Mouse (Mus musculus): ENCODE measurements around the gene Dhx57.
"Not testable (repeated sequence)": the region's sequence is repeated elsewhere in the genome, so short reads cannot be mapped to it uniquely, and the experiment has no call there.

Gene Dhx57

DNA sequence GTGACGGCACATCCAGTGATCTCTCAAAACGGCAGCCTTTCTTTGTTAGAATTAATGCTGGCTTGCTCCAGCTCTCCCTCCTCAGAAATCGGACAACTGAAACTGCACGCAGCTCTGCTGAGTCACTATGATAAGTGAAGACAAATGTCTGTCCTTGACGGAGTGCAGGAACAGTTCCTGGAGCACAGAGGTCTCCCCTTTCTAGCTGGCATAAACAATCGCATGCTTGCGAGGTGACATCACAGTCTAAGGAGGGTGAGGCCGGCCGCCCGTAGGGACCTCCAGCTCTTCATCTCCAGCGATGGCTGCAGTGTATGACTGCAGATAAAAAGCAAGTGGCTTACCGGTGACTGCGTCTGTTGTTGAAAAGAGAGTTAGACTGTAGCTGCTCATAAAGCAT lies 35.1 kb downstream of the Dhx57 start:
- peak; percentile 78 to 88 for DNase-seq (ENCODE audit: low spot score in 2 of 2)

DNA sequence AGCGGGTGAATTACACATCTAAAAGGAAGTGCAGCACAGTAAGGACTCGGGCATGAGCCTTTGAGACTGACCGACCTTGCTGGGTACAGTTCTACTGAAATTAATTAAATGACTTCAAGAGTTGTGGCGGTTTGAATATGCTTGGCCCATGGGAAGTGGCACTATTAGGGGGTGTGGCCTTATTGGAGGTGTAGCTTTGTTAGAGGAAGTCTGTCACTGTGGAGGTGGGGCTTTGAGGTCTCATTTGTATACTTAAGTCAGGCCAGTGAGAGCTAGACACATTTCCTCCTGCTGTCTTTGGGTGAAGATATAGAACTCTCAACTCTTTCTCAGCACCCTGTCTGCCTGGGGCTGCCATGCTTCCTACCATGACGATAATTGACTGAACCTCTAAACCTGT lies 35.9 kb downstream of the Dhx57 start:
- DNase-seq (ENCODE audit: low spot score in 2 of 2), result no peak

GRCm38 (mm10) chr17:80252757-80253525 lies 37.3 kb downstream of the Dhx57 start:
- DNase-seq (ENCODE audit: low spot score in 2 of 2), result peak; percentile 10 to 15

GRCm38 (mm10) chr17:80243116-80243515 lies 47.2 kb downstream of the Dhx57 start:
- DNase-seq (ENCODE audit: low spot score in 2 of 2), result no peak

DNA sequence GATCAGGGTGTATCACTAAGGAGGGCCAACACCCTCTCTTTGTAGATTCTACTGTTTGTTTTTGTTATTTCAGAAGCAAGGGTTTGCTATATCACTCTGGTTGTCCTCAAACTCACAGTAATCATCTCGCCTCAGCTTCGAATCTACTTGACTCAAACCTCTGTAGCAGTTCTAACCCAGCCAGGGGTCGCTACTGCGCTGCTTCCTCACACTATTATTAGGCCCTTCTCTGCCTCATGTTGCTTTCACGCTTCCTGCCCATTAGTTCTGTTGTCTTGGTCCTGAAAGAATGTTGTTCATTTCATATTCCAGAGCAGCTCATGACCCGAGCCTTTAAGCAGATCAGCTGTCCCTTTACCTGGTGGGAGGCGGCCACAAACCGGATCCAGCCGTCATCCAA lies 48.7 kb downstream of the Dhx57 start:
- DNase-seq (ENCODE audit: low spot score in 2 of 2), result no peak

- DNase-seq (ENCODE audit: low spot score in 2 of 2), result no peak
Observed at GRCm38 (mm10) chr17:80237475-80237874, 52.8 kb downstream of the Dhx57 start.

GRCm38 (mm10) chr17:80236805-80237204 lies 53.5 kb downstream of the Dhx57 start:
- no peak for DNase-seq (ENCODE audit: low spot score in 2 of 2)

GRCm38 (mm10) chr17:80235477-80235876 lies 54.8 kb downstream of the Dhx57 start:
- DNase-seq (ENCODE audit: low spot score in 2 of 2), result no peak

- no peak for DNase-seq (ENCODE audit: low spot score in 2 of 2)
Observed at GRCm38 (mm10) chr17:80234376-80234775, 55.9 kb downstream of the Dhx57 start.

- no peak for DNase-seq (ENCODE audit: low spot score in 2 of 2)
Observed at GRCm38 (mm10) chr17:80233844-80234243, 56.4 kb downstream of the Dhx57 start.

- DNase-seq (ENCODE audit: low spot score in 2 of 2), result no peak
Observed at GRCm38 (mm10) chr17:80229396-80229795, 60.9 kb downstream of the Dhx57 start.

DNA sequence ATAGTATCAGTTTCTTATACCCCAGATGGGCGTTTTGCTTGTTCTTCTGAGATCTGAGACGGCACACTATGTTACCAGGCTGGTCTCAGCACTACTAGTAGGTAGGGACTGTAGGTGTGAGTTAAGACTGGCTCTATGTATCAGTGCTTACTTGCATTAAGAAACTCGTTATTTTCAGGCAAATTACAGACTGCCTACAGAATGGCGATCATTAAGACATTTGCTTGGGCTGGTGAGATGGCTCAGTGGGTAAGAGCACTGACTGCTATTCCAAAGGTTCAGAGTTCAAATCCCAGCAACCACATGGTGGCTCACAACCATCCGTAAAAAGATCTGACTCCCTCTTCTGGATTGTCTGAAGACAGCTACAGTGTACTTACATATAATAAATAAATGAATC lies 65.1 kb downstream of the Dhx57 start:
- not testable (repeated sequence) for DNase-seq (ENCODE audit: low spot score in 2 of 2)

GRCm38 (mm10) chr17:80224326-80225116 lies 65.8 kb downstream of the Dhx57 start, which contains the start of gene Gemin6:
Gene Gemin6 (plus strand): TSS chr17:80224441.
- DNase-seq (ENCODE audit: low spot score in 2 of 2), result peak; percentile 84 to 86

DNA sequence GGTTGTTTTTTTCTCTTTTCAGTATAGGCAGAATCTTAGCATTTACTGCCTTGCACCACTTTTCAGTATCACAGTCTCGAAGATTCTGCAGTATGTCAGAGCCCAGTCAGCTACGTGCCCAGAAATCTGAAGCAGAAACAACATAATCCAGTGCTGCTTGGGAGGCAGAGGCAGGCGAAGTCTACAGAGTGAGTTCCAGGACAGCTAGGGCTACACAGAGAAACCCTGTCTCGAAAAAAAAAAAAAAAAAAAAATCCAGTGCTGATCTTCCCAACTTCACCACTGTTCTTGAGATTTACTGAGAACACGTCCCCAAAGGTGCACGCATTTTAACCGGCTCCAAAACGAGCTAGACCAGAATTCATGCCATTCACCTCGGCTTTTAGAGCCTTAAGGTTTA lies 66.4 kb downstream of the Dhx57 start:
- DNase-seq (ENCODE audit: low spot score in 2 of 2), result no peak

DNA sequence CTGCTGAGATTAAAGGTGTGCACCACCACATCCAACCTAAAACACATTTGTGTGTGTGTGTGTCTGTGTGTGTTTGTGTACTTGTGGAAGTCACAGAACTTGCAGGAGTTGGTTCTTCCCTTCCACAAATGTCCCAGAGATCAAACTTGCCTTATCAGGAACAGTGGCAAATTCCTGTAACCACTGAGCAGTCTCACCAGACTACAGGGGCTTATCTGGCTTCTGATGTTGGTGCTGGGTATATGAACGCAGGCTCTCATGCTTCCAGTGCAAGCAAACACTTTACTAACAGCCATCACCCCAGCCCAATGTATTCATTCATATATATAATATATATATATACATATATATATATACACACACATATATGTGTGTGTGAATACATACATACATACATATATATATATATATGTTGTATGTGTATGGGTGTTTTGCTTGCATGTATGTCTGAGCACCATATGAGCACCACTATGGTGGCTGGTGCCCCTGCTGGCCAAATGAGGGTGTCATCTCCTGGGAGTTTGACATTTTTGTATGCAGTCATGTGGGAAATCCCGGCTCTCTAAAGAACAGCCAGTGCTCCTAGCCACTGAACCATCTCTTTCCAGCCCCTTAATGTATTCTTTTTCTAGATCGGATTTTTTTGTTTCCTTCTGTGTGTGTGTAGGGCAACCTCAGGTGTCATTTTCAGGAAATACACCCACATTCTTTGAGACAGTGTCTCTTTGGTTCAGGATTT lies 68.2 kb downstream of the Dhx57 start:
- no peak for DNase-seq (ENCODE audit: low spot score in 2 of 2)

- no peak for DNase-seq (ENCODE audit: low spot score in 2 of 2)
Observed at GRCm38 (mm10) chr17:80221202-80221601, 69.1 kb downstream of the Dhx57 start.

- DNase-seq (ENCODE audit: low spot score in 2 of 2), result no peak
Observed at GRCm38 (mm10) chr17:80220131-80220530, 70.1 kb downstream of the Dhx57 start.

- DNase-seq (ENCODE audit: low spot score in 2 of 2), result not testable (repeated sequence)
Observed at GRCm38 (mm10) chr17:80213998-80214397, 76.3 kb downstream of the Dhx57 start.

DNA sequence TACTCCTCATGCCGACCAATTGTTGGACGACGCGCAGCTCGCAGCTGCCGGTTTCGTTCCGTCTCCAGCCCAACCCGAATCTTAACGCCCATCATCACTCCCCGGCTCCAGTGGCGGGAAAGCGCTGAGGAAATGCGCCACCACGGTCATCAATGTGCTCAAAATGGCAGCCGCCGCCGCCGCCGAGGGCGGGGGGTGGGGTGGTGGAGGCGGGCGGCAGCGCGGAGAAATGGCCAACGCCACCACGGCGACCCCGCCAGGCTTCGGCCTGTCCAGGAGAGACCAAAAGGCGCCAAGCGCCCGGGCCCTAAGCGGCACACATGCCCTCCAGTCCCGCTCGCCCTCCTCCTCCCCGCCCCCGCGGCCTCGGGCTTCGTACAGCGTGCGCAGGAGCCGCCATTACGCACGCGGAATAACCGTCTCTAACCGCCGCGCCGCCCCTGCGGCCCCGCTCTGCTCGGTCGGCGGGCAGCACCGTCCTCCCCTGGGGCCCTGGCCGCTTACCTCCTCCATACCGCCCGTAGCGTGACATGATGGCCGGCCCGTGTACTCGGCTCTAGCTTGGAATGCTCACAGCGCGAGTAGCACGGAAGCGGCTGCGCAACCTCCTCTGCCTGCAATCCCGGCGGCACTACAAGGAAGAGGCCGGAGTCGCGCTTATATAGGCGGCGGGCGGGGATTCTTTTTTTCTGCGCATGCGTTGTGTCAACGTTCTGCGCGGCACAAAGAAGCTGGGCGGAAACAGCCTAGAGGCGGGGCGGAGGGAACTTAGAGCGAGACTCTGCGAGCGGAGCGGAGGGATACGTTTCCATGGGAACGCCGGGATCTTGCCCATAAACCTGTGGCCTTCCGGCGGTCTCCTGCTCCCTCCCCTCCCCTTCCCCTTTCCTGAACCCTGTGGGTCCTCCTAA lies 83.3 kb downstream of the Dhx57 start, which contains the start of the genes Srsf7 and Ttc39d:
Gene Srsf7, minus strand, starts transcription at position 637 of the 911 bp plus-strand sequence.
Gene Ttc39d, plus strand, starts transcription at position 790 of the 911 bp plus-strand sequence.
- DNase-seq (ENCODE audit: low spot score in 2 of 2), result peak; percentile 98

- DNase-seq (ENCODE audit: low spot score in 2 of 2), result no peak
Observed at GRCm38 (mm10) chr17:80206301-80206670, 84.0 kb downstream of the Dhx57 start.

DNA sequence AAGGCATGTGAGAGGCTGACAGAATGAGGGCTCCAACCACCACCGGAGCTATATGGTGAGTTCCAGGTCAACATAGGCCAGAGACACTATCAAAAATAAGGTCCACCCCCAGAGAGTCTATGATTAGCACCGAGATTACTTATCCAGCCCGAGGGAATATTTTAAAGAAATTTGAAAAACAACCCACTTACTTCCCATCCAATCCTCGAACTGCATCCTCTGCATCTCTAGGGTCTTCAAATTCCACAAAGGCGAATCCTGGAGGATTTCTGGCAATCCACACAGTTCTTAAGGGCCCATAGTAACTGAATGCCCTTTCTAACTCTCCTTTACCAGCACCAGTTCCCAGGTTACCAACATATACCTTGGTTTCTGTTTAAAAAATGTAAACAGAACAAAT lies 84.6 kb downstream of the Dhx57 start:
- DNase-seq (ENCODE audit: low spot score in 2 of 2), result no peak

All from heart, adult 9 months (tissue).